Mouse (Mus musculus) ovary, postnatal 10 days (tissue): ENCODE measurements around the gene Zfp622.

ENCODE experiments used
- DNase-seq: peaks from one replicate; pipeline ENCODE4 v3.0.0; 2022; ENCODE audit warnings: low spot score

Gene Zfp622

DNA sequence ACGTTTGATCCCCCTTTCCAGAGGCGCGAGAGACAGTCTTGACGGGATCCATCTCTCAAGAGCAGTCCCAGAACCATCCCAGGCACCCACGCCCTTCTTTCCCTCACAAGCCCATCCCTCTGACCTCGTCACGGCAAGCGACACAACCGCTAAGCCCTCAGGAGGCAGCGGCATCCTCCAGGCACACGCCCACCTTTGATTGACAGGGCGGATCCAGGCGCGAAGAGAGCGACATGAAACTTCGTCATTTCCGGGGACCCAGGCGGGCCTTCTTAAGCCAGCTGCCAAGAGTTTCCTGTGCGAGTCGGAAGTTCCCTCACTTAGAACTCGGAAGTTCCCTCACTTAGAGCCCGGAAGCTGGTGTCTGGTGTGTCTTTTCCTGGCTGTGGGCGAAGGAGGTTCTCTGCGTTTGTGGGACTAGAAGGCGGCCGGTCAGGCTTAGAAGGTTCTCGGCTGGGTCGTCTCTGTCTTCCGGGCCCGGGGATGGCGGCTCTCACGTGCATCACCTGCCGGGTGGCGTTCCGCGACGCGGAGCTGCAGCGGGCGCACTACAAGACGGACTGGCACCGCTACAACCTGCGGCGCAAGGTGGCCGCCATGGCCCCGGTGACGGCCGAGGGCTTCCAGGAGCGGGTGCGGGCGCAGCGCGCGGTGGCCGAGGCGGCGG, at the start of gene Zfp622:
Gene Zfp622 (plus strand): TSS at position 300 of the 667 bp plus-strand sequence.
- peak; percentile 78 for DNase-seq

DNA sequence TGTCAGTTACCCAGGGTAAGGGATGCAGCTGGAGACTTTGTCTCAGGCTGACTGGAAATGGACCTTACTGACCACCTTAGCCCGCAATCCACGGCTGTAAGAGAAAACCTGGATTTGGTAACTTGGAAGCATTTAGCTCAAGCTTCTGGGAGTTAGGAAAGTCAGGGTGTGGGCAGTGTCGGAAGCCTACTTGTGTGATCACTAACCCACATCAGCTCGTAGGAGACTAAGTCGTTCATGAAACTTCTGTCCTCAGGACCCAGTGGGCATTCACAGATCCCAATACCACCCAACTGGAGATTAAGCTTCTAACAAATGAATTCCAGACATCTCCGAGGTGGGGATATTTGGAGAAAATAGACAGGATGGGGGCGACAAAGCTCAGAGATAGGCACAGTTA, 49.8 kb upstream of the Zfp622 start:
- DNase-seq = no peak

DNA sequence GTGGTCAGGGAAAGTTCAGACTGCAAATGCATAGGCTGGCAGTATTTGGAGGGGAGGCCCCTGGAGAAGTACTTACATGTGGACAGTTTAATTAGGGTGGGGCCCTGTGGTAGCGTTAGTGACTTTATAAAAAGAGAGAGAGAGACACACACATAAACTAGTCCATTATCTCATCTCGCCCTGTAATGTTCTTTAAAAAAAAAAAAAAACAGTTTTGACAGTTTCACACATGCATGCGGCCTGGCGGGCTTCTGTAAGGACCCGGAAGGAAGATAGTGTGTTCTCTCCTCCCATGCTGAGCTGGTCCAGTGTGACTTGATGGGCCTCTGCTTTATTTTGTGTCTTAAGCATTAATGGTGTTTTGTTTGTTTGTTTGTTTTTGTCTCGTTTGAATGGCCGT, 45.7 kb upstream of the Zfp622 start:
- no peak for DNase-seq

DNA sequence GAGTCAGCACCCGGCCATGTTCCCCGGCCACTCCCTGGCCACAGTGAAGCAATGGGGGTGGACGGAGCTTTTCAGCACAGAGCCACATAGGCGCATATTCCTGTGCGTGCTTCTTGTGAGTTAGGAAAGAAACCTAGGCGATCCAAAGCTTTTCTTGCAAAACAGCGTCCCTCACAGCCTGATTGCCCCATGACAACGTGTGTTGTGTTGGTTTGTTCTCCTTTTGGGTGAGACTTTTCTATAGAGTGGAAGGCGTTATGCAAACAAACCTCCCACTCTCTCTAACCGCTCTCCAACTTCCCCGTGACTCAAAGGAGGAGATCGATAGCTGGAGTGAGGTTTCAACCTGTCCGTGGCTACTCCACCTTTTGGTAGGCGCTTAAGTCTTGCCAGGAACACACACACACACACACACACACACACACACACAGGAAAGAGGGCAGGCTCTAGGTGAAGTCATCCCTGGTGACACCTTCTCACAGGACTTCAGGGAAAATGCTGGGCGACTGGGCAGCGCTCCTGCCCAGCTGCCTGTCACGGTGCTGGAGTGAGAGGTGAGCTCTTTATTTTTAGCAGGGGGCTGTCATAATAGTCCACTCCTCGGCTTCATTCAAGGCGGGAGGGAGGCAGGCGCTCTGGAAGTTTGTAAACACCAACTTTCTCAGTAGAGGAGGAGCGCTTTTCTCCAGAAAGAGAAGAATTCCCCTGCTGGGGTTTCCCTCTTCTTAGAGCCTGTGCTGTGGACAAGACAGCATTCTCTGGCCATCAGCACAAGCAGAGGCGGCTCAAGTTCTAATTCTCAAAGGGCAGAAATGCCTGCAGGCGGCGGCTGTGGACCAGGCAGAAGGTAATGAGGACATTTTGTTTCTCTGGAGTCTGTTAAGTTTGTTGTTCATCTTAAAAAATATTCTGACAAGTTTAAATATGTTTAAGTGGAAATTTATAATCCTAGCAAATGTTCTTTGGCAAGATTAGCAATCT, 43.5 kb upstream of the Zfp622 start:
- no peak for DNase-seq

DNA sequence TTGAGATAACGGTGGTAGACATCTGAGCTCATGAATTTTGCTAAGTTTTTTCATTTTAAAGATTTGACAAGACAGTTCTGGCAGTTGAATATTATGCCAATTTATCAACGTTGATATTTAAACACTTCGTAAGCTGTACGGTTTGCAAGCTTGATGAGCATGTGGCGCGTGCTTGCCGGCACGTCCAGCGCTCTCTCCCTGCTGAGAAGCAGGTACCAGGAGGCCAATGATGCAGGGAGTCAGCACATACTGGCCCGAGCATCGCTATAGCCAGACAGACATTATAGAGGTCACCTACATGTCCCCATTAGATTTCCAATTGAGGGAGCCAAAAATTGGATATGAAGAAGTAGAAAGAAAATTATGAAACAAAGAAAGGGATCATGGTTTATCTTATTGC, 42.7 kb upstream of the Zfp622 start:
- no peak for DNase-seq

DNA sequence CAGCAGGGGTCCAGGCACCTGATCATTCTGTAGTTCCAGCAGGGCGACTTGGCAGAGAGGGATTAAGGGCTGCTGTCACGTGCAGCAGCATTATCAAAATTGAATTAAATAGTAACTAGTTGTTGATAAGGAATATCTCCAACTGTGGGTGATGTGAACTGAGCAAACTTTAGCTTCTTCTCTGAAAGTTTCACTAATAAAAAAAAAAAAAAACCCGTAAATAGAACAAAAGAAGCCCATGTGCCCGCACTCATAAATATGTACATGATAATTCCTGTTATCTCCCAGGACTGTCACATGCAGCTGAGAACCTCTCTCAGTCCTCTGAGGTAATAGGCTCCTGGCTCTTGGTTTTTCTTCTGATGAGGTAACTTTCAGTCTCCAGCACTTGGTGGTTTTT, 41.8 kb upstream of the Zfp622 start:
- no peak for DNase-seq

DNA sequence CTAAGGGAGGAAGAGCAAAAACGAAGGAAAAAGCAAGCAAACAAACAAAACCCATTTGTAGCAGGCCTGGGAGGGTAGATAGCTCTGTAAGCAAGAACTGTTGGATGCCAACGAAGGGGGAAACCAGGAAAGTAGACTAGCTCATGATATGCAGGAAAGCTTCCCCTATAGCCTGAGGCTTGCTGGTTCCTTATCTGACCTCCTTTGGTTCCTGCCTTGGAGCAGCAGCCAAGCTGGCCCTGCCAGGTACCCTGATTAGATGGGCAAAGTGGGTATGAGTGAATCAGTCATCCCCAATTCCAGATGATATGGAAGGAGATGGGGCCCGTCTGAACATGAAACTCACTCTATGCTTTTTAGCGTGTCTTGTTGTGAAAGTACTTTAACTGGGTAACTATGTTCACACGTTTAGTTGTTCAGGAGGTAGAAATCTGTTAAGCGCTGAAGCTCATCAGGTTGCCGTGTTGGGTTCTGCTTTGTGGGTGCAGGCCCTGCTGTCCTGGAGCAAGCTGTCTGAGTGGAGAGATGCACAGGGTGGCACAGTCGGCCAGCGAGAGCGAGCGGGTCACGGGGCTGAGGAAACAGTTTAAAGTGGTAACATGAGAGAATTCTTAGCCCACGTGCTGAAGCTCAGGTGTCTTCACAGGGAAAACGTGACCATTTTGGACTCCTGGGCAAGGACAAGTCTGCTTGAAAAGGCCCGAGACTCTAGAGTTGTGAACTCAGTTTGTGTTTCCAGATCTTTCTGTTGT, 40.6 kb upstream of the Zfp622 start:
- DNase-seq = no peak

DNA sequence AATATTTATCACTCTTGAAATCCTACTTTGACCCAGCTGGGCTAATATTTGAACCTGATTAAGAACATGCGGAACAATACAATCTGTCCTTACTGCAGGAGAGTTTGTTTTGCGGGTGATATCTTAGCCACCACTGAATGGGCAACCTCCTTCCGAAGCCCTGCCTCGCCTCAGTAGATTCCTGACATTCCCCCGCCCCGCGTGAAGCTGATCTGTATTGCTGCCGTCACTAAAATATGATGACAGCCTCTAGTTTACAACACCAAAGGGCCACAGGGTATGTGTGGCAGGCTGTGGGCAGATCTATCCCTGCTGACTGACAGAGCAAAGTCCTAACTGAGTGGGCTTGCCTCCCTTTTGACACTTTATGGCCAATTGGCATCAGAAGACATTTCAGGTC, 38.9 kb upstream of the Zfp622 start:
- DNase-seq = no peak

DNA sequence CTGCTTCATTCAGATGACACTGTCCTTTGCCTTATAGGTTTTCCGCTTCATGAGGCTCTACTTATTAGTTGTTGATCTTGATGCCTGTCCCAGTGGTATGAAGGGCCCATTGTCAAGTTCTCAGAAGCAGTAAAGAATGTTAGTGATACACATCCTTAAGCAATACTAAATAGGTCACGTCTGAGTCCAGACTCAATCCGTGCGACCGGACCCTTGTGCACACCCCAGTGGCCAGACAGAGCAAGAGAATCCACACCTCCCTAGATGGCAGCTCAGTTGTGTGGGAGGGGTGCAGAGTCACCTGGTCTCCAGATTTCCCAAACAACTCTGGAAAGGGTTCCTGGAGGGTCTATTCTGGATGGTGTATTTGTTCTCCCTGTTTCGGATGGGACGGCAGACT, 37.7 kb upstream of the Zfp622 start:
- no peak for DNase-seq

DNA sequence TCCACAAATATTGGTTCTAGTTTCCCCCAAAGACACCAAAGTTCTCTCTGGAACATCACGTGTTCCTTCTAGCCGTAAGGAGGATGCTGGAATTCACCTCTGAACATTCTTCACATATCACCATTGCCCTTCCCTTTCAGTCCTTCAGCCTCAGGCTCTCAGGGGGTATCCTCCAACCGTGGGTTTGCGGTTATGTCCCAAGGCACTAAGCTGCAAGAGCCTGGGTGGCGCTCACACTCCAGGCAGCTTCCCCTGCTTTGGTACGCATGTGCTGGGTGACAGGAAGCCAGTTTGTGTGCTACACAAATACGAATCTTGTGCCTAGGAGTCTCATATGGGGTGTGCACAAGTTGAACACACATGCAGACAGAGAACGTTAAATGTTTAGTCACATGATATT, 36.8 kb upstream of the Zfp622 start:
- no peak for DNase-seq

DNA sequence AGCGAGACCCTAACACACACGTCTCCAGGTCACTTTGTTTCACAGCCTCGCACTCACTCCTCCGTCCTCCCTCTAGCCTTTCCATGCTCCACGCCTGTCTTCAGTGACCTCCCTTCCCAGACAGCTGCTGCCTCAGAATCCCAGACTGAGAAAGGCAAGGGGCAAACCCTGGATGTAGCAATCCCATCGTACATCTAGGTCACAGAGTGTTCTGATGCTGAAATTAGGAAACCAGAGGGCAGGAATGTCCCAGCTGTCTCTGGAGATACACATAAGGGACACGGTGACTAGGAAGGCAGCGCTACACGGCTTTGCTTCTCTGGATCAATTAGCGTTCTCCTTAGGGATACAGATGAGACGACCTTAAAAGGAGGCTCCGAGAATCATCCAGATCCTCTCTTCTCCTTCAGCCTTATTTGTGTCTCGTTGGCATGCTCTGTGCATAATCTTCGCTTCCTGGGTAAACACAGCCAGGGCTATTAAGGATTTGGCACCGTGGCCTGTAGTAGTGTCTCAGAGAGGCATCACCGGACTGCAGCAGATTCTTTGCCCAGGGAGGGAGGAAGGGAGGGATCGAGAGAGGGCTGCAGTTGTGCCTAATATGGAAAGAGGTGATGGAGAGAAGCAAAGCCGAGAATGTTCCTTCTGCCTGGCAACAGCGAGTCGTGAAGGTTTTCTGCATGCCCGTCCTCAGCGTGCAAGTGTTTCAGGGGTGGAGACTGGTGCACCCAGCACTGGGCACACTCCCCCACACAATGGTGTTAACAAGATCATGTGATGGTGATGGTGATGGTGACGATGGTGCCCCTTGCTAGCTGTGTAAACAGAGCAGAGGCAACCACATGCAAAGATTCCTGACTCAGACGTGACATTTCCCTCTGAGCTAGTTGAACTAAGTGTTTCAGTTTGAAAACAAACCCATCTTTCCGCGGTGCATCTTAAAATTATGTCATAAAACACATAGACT, 35.6 kb upstream of the Zfp622 start:
- DNase-seq = no peak

DNA sequence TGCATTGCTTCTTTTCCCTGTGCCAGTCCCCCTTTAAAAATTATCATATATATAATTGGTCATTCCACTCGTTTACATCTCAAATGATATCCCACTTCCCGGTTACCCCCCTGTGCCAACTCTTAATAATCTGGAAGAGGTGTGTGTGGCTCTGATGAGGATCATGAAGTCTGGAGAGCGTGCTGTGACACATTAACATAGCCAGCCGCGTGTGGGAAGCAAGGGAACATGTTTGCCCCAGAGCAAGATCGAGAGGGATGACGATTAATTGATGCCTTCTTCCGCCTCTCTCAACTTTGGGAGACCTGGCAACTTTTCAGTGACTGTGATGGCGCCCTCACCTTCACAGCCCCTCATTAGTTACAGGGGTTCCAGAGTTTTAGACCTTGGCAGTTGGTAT, 34.5 kb upstream of the Zfp622 start:
- no peak for DNase-seq

DNA sequence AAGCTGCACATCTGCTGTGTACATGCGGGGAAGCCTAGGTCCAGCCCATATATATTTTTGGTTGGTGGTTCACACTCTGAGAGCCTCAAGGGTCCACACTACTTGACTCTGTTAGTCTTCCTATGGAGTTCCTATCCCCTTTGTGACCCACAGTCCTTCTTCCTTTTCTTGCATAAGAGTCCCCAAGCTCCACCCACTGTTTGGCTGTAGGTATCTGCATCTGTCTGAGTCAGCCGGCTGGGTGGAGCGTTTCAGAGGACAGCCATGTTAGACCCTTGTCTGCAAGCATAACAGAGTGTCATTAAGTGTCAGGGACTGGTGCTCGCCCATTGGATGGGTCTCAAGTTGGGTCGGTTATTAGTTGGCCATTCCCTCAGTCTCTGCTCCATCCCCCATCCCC, 33.6 kb upstream of the Zfp622 start:
- no peak for DNase-seq

DNA sequence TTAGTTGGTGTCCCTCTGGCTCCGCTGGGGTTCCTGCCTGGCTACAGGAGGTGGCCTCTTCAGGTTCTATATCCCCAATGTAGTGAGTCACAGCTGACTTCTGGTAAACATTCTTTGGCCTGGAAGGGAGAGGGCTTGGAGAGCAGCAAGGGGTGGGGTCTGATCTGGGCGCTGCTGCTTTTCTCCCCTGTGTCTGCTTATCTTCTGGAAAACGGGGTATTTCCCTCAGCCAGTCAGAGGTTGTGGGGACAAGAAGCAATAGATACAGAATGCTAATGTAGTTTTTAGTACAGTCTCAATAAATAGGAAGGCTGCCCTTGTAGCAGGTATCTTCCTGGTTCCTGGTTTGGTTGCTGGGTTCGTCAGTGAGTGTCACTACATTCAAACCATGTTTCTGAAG, 33.1 kb upstream of the Zfp622 start:
- DNase-seq = no peak

DNA sequence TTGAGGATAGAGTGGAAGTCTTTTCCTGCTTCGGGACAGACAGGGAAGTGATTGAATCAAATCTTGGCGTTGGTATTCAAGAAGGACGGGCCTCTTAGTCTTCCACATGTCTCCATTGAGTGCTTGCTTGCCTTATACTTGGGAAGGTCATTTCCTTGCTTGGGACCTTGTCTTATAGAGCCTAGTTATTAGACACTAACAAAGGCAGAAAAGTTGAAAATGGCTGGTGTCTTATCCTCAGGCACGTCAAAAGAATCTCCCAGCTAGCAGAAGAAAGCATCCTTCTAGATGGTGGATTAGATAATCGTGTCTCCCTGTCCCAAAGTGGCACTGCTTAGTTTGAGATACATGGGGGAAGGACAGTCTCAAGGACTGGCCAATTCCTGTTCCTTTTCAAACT, 28.2 kb upstream of the Zfp622 start:
- no peak for DNase-seq

DNA sequence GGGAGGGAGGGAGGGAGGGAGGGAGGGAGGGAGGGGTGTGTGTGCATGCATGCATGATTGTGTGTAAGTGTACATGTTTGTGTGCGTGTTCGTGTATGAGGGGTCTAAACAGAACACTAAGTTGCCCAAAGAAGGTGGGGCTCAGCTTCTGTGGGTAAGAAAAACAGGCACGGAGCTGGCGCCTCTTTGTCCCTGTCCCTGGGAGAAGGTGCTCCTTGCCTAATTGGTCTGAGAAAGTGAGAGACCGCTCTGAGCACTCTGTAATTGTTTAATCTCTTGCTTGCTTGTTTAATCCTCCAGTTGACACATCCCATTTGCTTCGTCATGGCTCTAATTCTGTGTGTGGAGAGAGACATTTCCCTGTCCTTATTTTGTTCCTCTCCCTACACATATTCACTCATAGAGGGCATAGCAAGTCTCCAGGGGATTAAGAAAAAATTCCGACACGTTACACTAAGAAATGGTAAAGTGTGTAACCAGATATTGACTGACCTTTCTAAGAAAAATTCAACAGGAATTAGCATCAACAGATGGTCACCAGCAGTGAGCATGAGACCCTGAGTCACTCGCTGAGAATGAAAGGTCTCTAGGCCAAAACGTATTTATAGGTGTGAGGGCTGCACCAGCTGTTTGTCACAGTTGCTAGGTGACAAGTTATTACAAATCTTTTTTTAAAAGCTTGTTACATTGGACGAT, 27.6 kb upstream of the Zfp622 start:
- DNase-seq = no peak

DNA sequence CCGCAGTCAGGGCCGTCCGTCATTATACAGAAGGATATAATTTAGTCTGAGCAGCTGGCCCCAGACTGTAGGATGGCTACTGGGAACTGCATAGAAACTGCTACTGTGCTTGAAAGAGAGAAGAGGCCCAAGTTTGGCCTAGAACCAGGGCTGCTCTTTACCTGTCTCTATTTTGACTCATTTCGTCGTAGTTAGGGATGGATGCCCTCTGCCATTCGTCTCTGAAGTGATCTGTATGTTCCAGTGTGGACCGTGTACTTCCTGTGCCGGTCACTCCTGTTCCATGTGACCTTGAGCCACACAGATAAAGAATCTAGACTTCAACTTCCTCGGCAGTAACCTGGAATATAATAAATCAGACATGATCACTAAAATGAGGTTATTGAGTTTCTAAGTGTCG, 26.5 kb upstream of the Zfp622 start:
- no peak for DNase-seq

DNA sequence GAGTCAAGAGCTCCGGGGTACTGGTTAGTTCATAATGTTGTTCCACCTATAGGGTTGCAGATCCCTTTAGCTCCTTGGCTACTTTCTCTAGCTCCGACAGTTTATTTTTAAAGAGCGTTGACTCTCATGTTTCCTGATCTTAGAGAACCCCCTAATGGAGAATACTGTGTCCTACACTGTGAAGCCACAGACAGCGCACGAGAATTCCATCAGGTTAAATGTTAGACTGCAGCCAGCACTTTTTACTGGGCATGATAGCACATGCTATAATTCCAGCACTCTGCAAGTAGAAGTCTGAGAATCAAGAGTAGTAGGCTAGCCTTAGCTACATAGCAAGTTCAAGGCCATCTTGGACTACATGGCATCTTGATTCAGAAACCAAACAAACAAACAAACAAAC, 24.8 kb upstream of the Zfp622 start:
- no peak for DNase-seq

DNA sequence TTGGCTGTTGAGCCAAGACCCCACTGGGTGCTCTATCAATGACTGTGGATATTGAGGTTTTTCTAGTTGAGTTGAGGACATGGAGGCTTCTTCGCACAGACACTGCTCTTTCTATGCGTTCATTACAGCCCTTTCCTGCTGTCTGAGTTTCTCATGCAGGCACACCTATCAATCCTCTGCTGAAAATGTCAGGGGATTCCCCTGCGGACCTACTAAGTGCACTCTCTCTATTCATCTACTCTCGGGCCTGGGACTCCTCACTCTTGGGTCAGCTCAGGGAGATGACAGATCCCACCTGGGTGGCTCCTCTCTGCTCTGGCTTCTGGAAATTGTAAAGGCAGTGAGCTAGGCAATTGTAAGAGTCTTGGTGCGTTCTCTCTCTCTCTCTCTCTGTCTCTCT, 23.9 kb upstream of the Zfp622 start:
- DNase-seq = no peak

DNA sequence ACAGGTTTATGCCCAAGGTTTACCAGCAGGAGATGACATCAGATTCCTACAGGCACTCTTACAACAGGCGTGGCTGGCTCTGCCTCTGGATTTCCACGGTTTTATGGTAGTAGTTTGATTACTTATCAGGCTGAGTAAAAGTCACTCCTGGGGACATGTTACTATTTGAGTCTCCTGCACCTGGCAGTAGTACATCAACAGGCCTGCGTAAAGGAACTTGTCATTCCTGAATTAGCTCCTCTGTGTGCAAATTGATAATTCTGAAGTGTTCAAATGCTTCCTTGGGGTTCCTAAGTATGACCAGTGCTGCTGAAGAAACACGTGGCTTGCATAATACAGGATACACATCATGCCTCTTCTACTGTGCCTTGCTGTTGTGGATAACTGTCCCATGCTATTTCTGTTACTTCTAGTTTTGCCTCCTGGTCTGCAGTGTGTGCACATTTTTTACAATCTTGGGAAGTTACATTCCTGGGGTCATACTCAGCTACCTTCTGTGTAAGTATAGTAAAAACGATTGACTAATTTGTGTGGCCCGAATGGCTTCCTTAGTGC, 17.9 kb upstream of the Zfp622 start:
- DNase-seq = no peak

DNA sequence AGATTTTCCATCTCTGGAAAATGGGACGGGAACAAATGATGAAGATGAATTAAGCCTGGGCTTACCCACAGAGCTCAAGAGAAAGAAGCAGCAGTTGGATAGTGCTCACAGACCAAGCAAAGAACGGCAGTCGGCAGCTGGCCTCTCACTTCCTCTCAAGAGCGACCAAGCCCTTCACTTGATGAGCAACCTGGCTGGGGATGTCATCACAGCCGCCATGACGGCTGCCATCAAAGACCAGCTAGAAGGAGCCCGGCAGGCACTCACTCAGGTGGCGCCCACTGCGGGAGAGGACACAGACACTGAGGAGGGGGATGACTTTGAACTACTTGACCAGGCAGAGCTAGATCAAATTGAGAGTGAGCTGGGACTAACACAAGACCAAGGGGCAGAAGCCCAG, 12.6 kb upstream of the Zfp622 start:
- no peak for DNase-seq
